Mouse (Mus musculus) midbrain, embryonic 12.5 days (tissue): ENCODE measurements around the gene Rhbdd3. TPM values are rescaled to one million over a fixed set of nuclear protein-coding genes. Genes with fewer than 3 reads are reported as not detected.

Experiments
- ATAC-seq: fragments of 200-750 bp; cut with Nextera tagmentation; 2 replicates; pipeline ENCODE4 v1.8.0; 2017; ENCODE audit warnings: low read depth, moderate TSS enrichment, moderate library complexity; ENCODE audit not compliant: low FRiP score
- H3K27ac ChIP-seq: fragments of 300-500 bp; sonication (generic); replicated peaks from 2 replicates; pipeline ENCODE4 v1.5.1; 2016; ENCODE audit warnings: mild to moderate bottlenecking
- H3K27me3 ChIP-seq: fragments of 300-500 bp; sonication (generic); 2 replicates; pipeline ENCODE4 v1.6.1; 2016; ENCODE audit warnings: mild to moderate bottlenecking
- H3K36me3 ChIP-seq: fragments of 300-500 bp; sonication (generic); 2 replicates; pipeline ENCODE4 v1.6.1; 2016
- H3K4me1 ChIP-seq: fragments of 300-500 bp; sonication (generic); 2 replicates; pipeline ENCODE4 v1.6.1; 2016
- H3K4me2 ChIP-seq: fragments of 300-500 bp; sonication (generic); replicated peaks from 2 replicates; pipeline ENCODE4 v1.6.1; 2016; ENCODE audit warnings: mild to moderate bottlenecking, moderate library complexity
- H3K4me3 ChIP-seq: fragments of 300-500 bp; sonication (generic); 2 replicates; pipeline ENCODE4 v1.5.1; 2016; ENCODE audit warnings: mild to moderate bottlenecking
- H3K9ac ChIP-seq: fragments of 300-500 bp; sonication (generic); replicated peaks from 2 replicates; pipeline ENCODE4 v1.6.1; 2016; ENCODE audit warnings: mild to moderate bottlenecking, moderate library complexity
- H3K9me3 ChIP-seq: fragments of 300-500 bp; sonication (generic); 2 replicates; pipeline ENCODE4 v1.6.1; 2016; ENCODE audit warnings: mild to moderate bottlenecking
- WGBS: fragments of 180-500 bp; shearing (Covaris S2); methylation state at CpG from one replicate; pipeline ENCODE4 v1.1.7; 2016; 5-methylcytosine and 5-hydroxymethylcytosine counted together
- polyA plus RNA-seq: library from polyadenylated mRNA; unstranded; fragments of >200 nt; fragmentation: Nextera tagmentation; extraction: Ambion mirVana; gene quantifications from 2 replicates; pipeline ENCODE4 v1.2.1, GENCODE M21; 2016

Gene Rhbdd3
- polyA plus RNA-seq: 29.0 and 30.3 TPM in 2 replicates

DNA sequence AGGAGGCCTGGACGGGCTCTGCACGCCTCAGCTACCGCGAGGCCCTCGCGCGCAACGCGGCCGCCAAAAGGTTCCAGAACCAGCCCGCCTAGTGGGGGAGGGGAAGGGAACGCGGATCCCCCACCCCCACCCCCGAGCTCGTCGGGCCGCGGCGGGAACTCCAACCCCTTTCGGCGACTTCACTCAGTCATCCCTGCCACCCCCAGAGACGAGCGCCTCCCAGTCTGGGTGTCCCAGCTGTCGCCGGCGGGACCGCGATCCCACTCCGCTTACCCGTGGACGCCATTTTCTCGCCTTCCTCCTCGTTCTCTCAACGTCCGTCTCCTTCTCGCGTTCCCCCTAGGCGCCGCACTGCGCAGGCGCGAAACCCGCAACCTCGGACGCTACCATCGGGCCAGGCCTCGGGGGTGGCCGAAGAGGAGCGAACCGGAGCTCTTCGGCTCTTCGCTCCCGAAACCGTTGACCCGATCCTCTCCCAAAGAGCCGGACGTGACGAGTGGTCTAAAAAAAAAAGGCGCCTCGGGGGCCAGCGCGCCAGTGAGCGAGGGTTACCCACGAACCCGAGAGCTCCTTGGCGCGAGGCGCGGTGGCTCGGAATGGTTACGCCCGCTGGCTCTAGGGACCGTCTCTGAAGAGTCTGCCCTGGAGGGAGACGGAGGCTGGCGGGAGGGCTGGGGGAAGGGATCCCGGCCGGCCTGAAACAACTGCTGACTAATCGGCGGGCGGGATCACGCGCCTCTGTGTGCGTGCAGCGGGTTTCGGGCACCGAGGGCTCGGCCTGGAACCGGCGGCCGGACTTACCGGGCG, at the start of gene Rhbdd3, which contains the start of gene Ewsr1:
Rhbdd3 (plus strand) TSS at position 191 of the 807 bp plus-strand sequence.
Ewsr1 (minus strand) TSS at position 531 of the 807 bp plus-strand sequence.
- ATAC-seq: peak; percentile 91
- Histone ChIP-seq H3K4me2 (peak within 1 kb of the TSS; percentile 94), H3K9me3 (no peaks in the 10 kb centered on the region), H3K9ac (peak within 1 kb of the TSS; percentile 98), H3K27ac (peak within 1 kb of the TSS; percentile 94), H3K4me3 (peak within 1 kb of the TSS; percentile 98), H3K27me3 (no peaks in the 10 kb centered on the region), H3K36me3 (peaks cover 8% of the 10 kb centered on the region), H3K4me1 (peaks cover 27% of the 10 kb centered on the region)
- under 1% methylated on average over 84 of the region's 92 CpGs for WGBS

DNA sequence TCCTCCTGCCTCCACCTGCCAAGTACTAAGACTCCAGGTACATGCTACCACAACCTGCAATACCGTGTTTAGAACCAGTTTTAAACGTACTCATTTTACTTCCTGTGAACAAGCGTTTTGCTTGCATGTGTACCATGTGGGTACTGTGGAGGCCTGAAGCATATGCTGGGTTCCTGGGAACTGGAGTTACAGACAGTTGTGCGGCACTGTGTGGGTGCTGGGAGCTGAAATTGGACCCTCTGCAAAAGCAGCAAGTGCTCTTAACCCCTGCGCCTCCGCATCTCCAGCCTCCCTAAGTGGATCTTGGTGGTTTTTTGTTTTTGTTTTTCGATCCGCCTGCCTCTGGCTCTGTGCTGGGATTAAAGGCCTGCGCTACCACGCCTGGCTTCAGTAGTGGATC, 47.1 kb upstream of the Rhbdd3 start:
- Histone ChIP-seq H3K27me3 (peaks cover 14% of the 10 kb centered on the region), H3K4me1 (peaks cover 10% of the 10 kb centered on the region), H3K27ac (no peak overlapping the region), H3K9me3 (no peaks in the 10 kb centered on the region), H3K4me3 (no peak overlapping the region), H3K36me3 (no peaks in the 10 kb centered on the region), H3K4me2 (no peak overlapping the region), H3K9ac (no peak overlapping the region)
- WGBS: 77% methylated on average over 10 of the region's 10 CpGs
- no peak for ATAC-seq

DNA sequence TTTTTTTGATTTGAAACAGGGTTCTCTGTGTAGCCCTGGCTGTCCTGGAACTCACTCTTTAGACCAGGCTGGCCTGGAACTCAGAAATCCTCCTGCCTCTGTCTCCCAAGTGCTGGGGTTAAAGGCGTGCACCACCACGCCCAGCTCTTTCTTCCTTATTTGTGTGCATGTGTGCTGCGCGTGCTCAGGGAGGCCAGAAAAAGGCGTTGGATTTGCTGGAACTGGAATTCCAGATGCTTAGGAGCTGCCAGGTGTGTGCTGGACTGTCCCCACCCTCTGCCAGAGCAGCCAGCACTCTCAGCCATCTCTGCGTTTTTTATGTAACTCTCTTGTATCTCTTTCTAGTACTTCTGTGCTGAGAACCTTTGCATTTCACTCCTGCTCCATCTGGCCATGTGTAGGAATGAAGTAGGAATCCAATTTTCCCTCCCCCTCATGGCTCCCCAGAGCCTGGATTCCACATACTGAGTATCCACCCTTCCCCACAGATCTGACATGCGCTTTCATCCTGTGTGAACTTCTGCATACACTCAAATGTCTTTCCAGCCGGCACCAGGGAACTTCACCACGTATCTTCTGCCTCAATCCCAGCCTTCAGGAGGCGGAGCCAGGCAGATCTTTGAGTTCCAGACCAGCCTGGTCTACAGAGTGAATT, 46.4 kb upstream of the Rhbdd3 start:
- Histone ChIP-seq H3K9ac (no peak overlapping the region), H3K27me3 (peaks cover 21% of the 10 kb centered on the region), H3K4me2 (no peak overlapping the region), H3K27ac (no peak overlapping the region), H3K36me3 (no peaks in the 10 kb centered on the region), H3K4me1 (peaks cover 17% of the 10 kb centered on the region), H3K9me3 (no peaks in the 10 kb centered on the region), H3K4me3 (no peak overlapping the region)
- ATAC-seq: no peak
- 81% methylated on average over 10 of the region's 10 CpGs for WGBS

DNA sequence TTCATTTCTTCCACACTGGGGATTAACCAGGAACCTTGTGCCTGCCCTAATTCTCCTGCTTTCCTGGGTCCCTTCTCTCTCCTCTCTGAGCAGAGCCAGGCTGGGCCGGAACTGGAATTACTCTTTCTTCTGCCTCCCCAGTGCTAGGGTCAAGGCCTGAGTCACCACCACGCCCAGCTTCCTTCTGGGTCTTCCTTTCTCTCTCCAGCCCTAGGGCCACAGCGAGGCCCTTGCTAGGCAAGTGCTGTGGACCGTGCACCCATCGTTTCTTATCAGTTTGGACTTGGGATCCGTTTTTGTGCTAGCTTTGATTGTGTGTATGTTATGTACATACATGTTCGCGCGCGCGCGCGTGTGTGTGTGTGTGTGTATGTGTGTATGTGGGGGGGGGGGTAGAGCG, 44.6 kb upstream of the Rhbdd3 start:
- H3K36me3 ChIP-seq: no peaks in the 10 kb centered on the region
- 90% methylated on average over 14 of the region's 14 CpGs for WGBS
- H3K27me3 ChIP-seq: peaks cover 40% of the 10 kb centered on the region
- no peak overlapping the region for H3K4me3 ChIP-seq
- H3K9me3 ChIP-seq: no peaks in the 10 kb centered on the region
- H3K27ac ChIP-seq: no peak overlapping the region
- ATAC-seq: no peak
- no peak overlapping the region for H3K4me2 ChIP-seq
- H3K9ac ChIP-seq: no peak overlapping the region
- peaks cover 28% of the 10 kb centered on the region for H3K4me1 ChIP-seq

DNA sequence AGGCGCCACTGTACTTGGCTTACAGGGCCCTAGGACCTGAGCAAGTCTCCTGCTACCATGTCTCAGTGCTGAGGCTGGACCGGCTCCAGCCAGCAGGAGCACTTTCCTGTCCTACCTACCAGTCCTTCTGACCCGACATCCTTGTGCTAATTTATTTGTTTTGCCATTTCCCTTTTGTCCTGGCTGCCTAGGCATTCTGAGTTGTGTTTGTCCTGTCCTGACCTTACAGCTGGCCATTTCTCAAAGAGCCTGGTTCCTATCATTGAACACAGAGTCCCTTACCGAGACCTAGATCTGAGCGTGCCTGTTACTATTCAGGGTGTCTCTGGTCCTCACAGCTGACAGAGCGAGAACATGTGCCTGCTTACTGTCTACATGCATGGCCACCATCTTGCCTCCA, 43.9 kb upstream of the Rhbdd3 start:
- no peak overlapping the region for H3K4me2 ChIP-seq
- H3K4me1 ChIP-seq: peaks cover 28% of the 10 kb centered on the region
- peaks cover 47% of the 10 kb centered on the region for H3K27me3 ChIP-seq
- H3K4me3 ChIP-seq: no peak overlapping the region
- ATAC-seq: no peak
- no peaks in the 10 kb centered on the region for H3K36me3 ChIP-seq
- H3K9me3 ChIP-seq: no peaks in the 10 kb centered on the region
- WGBS: 76% methylated on average over 6 of the region's 6 CpGs
- H3K9ac ChIP-seq: no peak overlapping the region
- H3K27ac ChIP-seq: no peak overlapping the region

DNA sequence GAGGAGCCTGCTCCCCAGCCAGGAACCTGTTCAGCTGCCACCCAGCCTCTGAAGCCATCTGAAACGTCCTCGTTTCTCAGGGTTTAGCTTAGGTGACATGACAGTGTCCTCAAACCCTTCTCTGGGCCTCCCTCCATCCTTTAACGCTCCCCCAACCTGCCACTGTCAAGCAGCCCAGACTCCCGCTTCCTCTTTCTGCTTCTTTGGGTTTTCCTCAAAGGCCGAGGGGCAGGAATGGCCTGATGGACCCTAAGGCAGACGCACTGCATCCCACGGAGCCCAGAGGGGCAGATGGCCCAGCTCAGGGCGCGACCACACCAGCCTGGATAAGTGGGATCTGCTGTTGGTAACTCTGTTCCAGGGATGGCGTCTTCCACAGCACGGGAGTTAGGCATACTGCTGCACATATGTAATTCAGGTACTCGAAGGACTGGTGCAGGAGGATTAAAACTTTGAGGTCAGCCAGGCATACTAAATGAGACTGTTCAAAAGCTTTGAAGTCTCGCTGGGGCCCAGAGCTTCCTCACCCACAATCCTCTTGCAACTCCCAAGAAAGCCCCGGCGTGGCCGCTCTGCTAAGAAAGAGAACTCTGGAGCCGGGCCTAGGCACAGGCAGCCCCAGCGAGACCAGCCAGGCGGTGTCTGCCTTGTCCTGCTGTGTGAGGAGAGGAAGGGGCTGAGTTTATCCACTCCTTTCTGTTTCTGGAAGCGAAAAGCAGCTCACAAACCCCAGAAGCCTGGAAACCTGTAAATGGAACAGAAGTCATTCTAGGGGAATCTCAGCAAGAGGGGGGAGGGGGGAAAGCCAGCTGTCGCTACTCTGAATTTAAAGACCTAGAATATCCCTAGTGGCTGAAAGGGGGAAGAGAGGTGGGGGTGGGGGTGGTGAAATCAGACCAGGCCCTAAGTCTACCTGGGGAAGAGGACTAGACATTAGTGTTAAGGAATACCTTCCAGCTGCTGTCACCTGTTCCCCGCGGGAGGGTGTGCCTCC, 42.5 kb upstream of the Rhbdd3 start:
- Histone ChIP-seq H3K27ac (no peak overlapping the region), H3K9me3 (no peaks in the 10 kb centered on the region), H3K36me3 (no peaks in the 10 kb centered on the region), H3K4me3 (no peak overlapping the region), H3K4me1 (peaks cover 34% of the 10 kb centered on the region), H3K27me3 (peaks cover 60% of the 10 kb centered on the region), H3K4me2 (0 out of 2 replicates have a peak overlapping the region, but pooled peaks have one; percentile 3), H3K9ac (peak overlapping the region; percentile 24; the same call in 1 of the 2 replicates)
- 17% methylated on average over 23 of the region's 23 CpGs for WGBS
- no peak for ATAC-seq

DNA sequence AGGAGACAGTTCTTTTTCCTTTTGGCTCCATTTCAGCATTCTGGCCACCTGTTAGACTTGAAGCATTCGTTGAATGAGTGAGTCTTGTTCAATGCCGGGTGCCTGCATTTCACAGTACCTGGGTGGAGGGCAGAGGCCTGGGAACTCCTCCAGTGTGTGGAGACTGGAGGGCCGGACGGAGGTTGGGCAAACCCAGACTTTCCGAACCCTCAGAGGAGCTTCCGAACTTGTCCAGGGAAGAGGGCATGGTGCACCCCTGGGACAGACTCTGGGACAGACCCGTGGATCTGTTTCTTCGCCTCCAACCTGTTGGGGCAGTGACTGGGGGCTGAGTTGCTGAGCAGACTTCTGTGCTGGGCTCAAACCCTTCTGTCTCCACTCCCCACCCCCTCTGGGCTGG, 41.7 kb upstream of the Rhbdd3 start:
- 46% methylated on average over 8 of the region's 8 CpGs for WGBS
- ATAC-seq: no peak

DNA sequence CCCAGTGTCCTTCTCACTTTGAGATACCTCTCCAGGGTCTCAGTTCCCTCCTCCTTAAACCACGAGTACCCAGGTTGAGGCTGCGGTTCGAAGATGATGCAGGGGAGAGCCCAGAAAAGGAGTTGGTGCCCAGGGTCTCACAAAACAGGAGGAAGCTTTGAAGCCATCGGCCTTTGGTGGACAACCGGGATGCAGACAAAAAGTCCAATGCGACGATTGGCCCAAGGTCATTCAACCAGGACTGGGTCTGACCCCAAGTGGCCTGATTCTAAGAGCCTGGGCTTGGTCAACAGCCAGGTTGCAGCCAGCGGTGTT, 41.2 kb upstream of the Rhbdd3 start:
- 11% methylated on average over 8 of the region's 8 CpGs for WGBS
- Histone ChIP-seq H3K9ac (peak overlapping the region; percentile 46), H3K36me3 (no peaks in the 10 kb centered on the region), H3K27me3 (peaks cover 73% of the 10 kb centered on the region), H3K27ac (no peak overlapping the region), H3K4me2 (peak overlapping the region; percentile 62), H3K9me3 (no peaks in the 10 kb centered on the region), H3K4me3 (peak overlapping the region; percentile 40), H3K4me1 (peaks cover 47% of the 10 kb centered on the region)
- ATAC-seq: no peak

More for the DNA sequence above, 41.7 kb upstream of the Rhbdd3 start:
- Histone ChIP-seq H3K36me3 (no peaks in the 10 kb centered on the region), H3K27ac (no peak overlapping the region), H3K4me1 (peaks cover 42% of the 10 kb centered on the region), H3K9me3 (no peaks in the 10 kb centered on the region), H3K9ac (no peak overlapping the region), H3K4me3 (no peak overlapping the region), H3K4me2 (no peak overlapping the region), H3K27me3 (peaks cover 69% of the 10 kb centered on the region)

DNA sequence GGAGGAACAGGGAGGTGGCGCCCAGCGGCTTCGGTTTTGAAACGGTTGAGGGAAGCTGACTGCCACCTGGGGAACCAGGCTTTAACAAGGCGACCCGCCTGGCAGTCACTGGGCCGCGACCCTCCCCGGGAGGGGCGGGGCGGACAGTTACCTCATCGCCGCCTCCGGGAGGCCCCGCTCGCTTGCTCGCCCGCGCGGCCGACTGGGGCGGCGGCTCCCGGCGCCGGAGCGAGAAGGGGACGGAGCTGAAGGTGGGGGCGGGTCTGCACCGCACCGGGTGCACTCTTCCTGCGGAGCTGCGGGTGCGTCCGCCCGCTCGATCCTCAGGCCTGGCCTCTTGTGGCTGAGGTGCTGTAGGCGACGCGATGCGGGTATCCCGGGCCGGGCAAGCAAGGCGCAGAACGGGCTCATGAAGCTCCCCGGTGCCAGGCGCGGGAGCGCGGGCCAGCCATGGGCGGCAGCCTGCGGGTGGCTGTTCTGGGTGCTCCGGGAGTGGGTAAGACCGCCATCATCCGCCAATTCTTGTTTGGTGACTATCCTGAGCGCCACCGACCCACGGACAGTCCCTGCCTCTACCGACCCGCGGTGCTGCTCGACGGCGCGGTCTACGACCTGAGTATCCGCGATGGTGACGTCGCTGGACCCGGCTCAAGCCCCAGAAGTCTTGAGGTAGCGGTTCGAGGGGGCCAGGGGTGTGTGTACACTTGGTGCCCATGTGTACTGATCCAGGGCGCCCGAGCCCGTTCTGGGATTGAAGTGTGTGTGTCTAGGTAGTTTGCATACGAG, 40.7 kb upstream of the Rhbdd3 start, which contains the start of gene Rasl10a:
Rasl10a (plus strand) TSS at position 273 of the 786 bp plus-strand sequence.
- Histone ChIP-seq H3K4me1 (peaks cover 52% of the 10 kb centered on the region), H3K9ac (peak within 1 kb of the TSS; percentile 46), H3K27me3 (peaks cover 78% of the 10 kb centered on the region), H3K4me2 (peak within 1 kb of the TSS; percentile 62), H3K4me3 (peak within 1 kb of the TSS; percentile 40), H3K9me3 (no peaks in the 10 kb centered on the region), H3K36me3 (no peaks in the 10 kb centered on the region), H3K27ac (no peak within 1 kb of the TSS)
- 2% methylated on average over 76 of the region's 77 CpGs for WGBS
- ATAC-seq: no peak

DNA sequence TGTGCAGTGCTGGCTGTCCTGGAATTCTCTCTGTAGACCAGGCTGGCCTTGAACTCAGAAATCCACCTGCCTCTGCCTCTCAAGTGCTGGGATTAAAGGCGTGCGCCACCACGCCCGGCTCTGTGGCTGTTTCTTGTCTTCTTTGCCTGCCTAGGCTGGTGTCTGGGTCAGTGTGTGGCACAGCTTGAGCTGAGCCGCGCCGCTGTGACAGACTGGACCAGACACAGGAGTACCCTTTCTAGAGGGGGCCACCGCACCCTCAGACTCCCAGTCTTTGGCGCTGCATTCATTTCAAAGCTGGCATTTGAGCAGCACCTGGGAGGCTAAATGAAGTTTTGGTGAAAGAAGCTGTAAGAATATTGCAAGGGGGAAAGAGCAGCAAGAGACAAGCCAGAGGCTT, 39.9 kb upstream of the Rhbdd3 start:
- Histone ChIP-seq H3K4me3 (0 out of 2 replicates have a peak overlapping the region, but pooled peaks have one; percentile 1), H3K4me2 (no peak overlapping the region), H3K27me3 (peaks cover 86% of the 10 kb centered on the region), H3K27ac (no peak overlapping the region), H3K9me3 (no peaks in the 10 kb centered on the region), H3K9ac (no peak overlapping the region), H3K36me3 (no peaks in the 10 kb centered on the region), H3K4me1 (peaks cover 59% of the 10 kb centered on the region)
- WGBS: 38% methylated on average over 9 of the region's 9 CpGs
- ATAC-seq: no peak

DNA sequence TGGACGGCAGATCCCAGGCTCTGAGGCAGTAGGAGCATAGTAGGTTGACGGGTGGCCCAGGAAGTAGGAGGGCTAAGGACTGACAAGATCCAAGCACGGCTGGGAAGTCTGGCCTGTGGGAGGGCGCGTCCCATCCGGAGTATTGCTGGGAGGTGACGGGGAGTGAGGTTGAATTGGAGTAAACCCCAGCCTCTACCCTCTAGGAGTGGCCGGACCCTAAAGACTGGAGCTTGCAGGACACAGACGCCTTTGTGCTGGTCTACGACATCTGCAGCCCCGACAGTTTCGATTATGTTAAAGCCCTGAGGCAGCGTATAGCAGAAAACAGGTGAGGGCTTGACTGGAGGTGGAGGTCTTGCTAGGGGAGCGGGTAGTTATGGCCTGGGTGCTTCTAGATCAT, 39.5 kb upstream of the Rhbdd3 start:
- H3K27me3 ChIP-seq: peaks cover 90% of the 10 kb centered on the region
- 0 out of 2 replicates have a peak overlapping the region, but pooled peaks have one; percentile 1 for H3K4me3 ChIP-seq
- H3K4me1 ChIP-seq: peaks cover 64% of the 10 kb centered on the region
- no peaks in the 10 kb centered on the region for H3K36me3 ChIP-seq
- no peak overlapping the region for H3K4me2 ChIP-seq
- WGBS: 27% methylated on average over 14 of the region's 14 CpGs
- H3K9me3 ChIP-seq: no peaks in the 10 kb centered on the region
- H3K27ac ChIP-seq: no peak overlapping the region
- ATAC-seq: no peak
- H3K9ac ChIP-seq: no peak overlapping the region
